Comparison of ENCODE assay signal across 8 mouse cellular contexts in the genomic region with DNA sequence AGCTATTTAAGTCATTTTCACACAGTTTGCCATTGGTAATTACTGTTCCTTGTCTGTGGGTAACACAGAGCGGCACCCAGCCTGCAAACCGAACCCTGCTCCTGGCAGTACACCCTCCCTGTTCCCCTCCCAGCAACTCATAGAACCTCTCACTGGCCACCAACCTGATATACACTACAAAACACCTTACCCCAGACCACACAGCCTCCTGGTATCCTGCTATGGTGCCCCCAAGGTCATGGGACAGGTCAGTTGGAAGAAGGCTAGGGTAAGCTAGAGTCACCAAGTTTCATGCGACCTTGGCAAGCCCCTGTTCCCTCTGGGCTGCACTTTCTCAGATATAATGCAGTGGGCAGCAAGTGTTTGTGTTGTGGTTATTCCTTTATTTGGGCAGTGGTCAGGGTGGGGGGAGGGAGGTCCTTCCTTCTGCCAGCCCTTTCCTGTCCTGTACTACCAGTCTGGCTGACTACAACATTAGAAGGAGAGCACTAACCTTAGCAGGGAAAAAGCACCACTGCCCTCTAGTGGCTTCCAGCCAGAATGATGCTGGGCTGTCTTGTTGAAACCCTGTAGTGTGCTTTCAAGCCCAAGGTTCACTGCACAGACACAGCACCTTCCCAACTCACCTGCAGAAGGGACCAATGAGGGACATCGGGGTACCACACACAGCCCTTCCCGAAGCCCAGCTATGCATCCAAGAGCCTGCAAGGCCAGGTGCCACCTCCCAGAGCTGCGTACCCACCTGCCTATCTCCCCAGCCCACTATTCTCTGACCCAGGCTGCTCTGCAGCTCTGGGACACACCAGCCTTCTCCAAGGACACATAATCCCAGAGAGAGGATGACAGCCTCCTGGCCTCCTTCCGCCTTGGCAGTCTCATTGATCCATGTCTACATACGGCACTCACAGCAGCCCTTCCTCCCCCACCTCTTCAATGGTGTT. TPM values are rescaled to one million over a fixed set of nuclear protein-coding genes. Genes with fewer than 3 reads are reported as not detected.
A peak's percentile ranks its signal among the peaks of the same experiment; 100 is the strongest.
DNase-seq lines count a peak whose midpoint lies in the region; ATAC-seq and TF ChIP-seq lines count a peak whose summit lies in the region.

No protein-coding gene starts in this region.

- peak; percentile 88 for DNase-seq in 3T3-L1 (ENCODE audit: low read depth, low spot score)
- DNase-seq in adrenal gland, postnatal 25 days: peak; percentile 73
- DNase-seq in heart, embryonic 10.5 days (ENCODE audit: low spot score): peak; percentile 81
- DNase-seq in limb, embryonic 14.5 days (ENCODE audit: low spot score): peak; percentile 90
- DNase-seq in yolk sac, embryonic 10.5 days (ENCODE audit: low spot score): peak; percentile 45

- no peak for TF ChIP-seq POLR2A in limb, embryonic 14.5 days (IDR thresholded peaks at IDR 0.05; ENCODE audit: borderline replicate concordance, extremely low read depth, insufficient read depth, insufficient read length)

- H3K4me2 ChIP-seq in embryonic facial prominence, embryonic 12.5 days (replicated peaks): no peak overlapping the region
- H3K4me2 ChIP-seq in kidney, embryonic 15.5 days: no peak overlapping the region
- no peak overlapping the region for H3K4me2 ChIP-seq in limb, embryonic 14.5 days (replicated peaks; ENCODE audit: low read depth, low read length, severe bottlenecking)
- no peak overlapping the region for H3K4me2 ChIP-seq in neural tube, embryonic 15.5 days

- H3K36me3 ChIP-seq in embryonic facial prominence, embryonic 12.5 days: no peaks in the 10 kb centered on the region
- no peaks in the 10 kb centered on the region for H3K36me3 ChIP-seq in heart, embryonic 10.5 days
- no peaks in the 10 kb centered on the region for H3K36me3 ChIP-seq in kidney, embryonic 15.5 days
- no peaks in the 10 kb centered on the region for H3K36me3 ChIP-seq in limb, embryonic 14.5 days (ENCODE audit: control insufficient read depth, insufficient read depth, low read length)
- no peaks in the 10 kb centered on the region for H3K36me3 ChIP-seq in neural tube, embryonic 15.5 days

- H3K27ac ChIP-seq in embryonic facial prominence, embryonic 12.5 days: no peak overlapping the region
- H3K27ac ChIP-seq in heart, embryonic 10.5 days: no peak overlapping the region
- H3K27ac ChIP-seq in kidney, embryonic 15.5 days: no peak overlapping the region
- H3K27ac ChIP-seq in limb, embryonic 14.5 days (replicated peaks; ENCODE audit: low read depth, low read length): no peak overlapping the region
- no peak overlapping the region for H3K27ac ChIP-seq in neural tube, embryonic 15.5 days (replicated peaks)

- no peak overlapping the region for H3K4me3 ChIP-seq in embryonic facial prominence, embryonic 12.5 days
- H3K4me3 ChIP-seq in heart, embryonic 10.5 days: no peak overlapping the region
- no peak overlapping the region for H3K4me3 ChIP-seq in kidney, embryonic 15.5 days (replicated peaks)
- H3K4me3 ChIP-seq in limb, embryonic 14.5 days (replicated peaks; ENCODE audit: low read length): no peak overlapping the region
- H3K4me3 ChIP-seq in neural tube, embryonic 15.5 days (replicated peaks): no peak overlapping the region

- H3K4me1 ChIP-seq in embryonic facial prominence, embryonic 12.5 days: 0 out of 2 replicates have a peak, but pooled peaks cover 3% of the 10 kb centered on the region
- H3K4me1 ChIP-seq in heart, embryonic 10.5 days: peaks cover 10% of the 10 kb centered on the region; the same call in 1 of the 2 replicates
- no peaks in the 10 kb centered on the region for H3K4me1 ChIP-seq in kidney, embryonic 15.5 days
- H3K4me1 ChIP-seq in limb, embryonic 14.5 days (ENCODE audit: control insufficient read depth, insufficient read depth, low read length): no peaks in the 10 kb centered on the region
- H3K4me1 ChIP-seq in neural tube, embryonic 15.5 days: no peaks in the 10 kb centered on the region

- peak; percentile 57; the same call in 1 of the 2 replicates for ATAC-seq in embryonic facial prominence, embryonic 12.5 days (ENCODE audit: insufficient number of reproducible peaks, insufficient read depth, low FRiP score, low TSS enrichment)
- ATAC-seq in kidney, embryonic 15.5 days (replicated peaks; ENCODE audit: low FRiP score): 0 out of 2 replicates have a peak, but pooled peaks have one; percentile 58
- peak; percentile 71; the same call in 1 of the 2 replicates for ATAC-seq in limb, embryonic 14.5 days (ENCODE audit: low FRiP score, low read depth)
- peak; percentile 89 for ATAC-seq in neural tube, embryonic 15.5 days (ENCODE audit: low FRiP score)

- H3K9me3 ChIP-seq in embryonic facial prominence, embryonic 12.5 days: no peaks in the 10 kb centered on the region
- H3K9me3 ChIP-seq in heart, embryonic 10.5 days: no peaks in the 10 kb centered on the region
- H3K9me3 ChIP-seq in kidney, embryonic 15.5 days (replicated peaks): no peaks in the 10 kb centered on the region
- H3K9me3 ChIP-seq in limb, embryonic 14.5 days (ENCODE audit: control insufficient read depth, low read length): no peaks in the 10 kb centered on the region
- H3K9me3 ChIP-seq in neural tube, embryonic 15.5 days (replicated peaks): no peaks in the 10 kb centered on the region

- no peak overlapping the region for H3K9ac ChIP-seq in embryonic facial prominence, embryonic 12.5 days
- H3K9ac ChIP-seq in kidney, embryonic 15.5 days: no peak overlapping the region
- H3K9ac ChIP-seq in limb, embryonic 14.5 days (ENCODE audit: low read depth, low read length, severe bottlenecking): no peak overlapping the region
- H3K9ac ChIP-seq in neural tube, embryonic 15.5 days (replicated peaks): no peak overlapping the region

- WGBS in embryonic facial prominence, embryonic 12.5 days: 62% methylated on average over 8 of the region's 8 CpGs
- 55% methylated on average over 8 of the region's 8 CpGs for WGBS in heart, embryonic 10.5 days
- 60% methylated on average over 8 of the region's 8 CpGs for WGBS in kidney, embryonic 15.5 days
- 66% methylated on average over 8 of the region's 8 CpGs for WGBS in limb, embryonic 14.5 days
- WGBS in neural tube, embryonic 15.5 days: 62% methylated on average over 8 of the region's 8 CpGs

- no peaks in the 10 kb centered on the region for H3K27me3 ChIP-seq in embryonic facial prominence, embryonic 12.5 days
- H3K27me3 ChIP-seq in heart, embryonic 10.5 days (ENCODE audit: insufficient read depth, poor library complexity, severe bottlenecking): 0 out of 2 replicates have a peak, but pooled peaks cover 5% of the 10 kb centered on the region
- 0 out of 2 replicates have a peak, but pooled peaks cover 3% of the 10 kb centered on the region for H3K27me3 ChIP-seq in kidney, embryonic 15.5 days
- H3K27me3 ChIP-seq in limb, embryonic 14.5 days (ENCODE audit: control insufficient read depth, insufficient read depth, low read length): no peaks in the 10 kb centered on the region
- peaks cover 11% of the 10 kb centered on the region; the same call in 1 of the 2 replicates for H3K27me3 ChIP-seq in neural tube, embryonic 15.5 days (replicated peaks)

RNA-seq across cellular contexts. Expression of a gene that starts 17.0 kb away (rescaled TPM):
- total RNA-seq in adrenal gland, postnatal 25 days (2021): 1.00 and 1.2 TPM in 2 replicates
- 4.4 and 8.1 TPM in 2 replicates for polyA plus RNA-seq in embryonic facial prominence, embryonic 12.5 days (2016; fragmentation: Nextera tagmentation; extraction: Ambion mirVana)
- polyA plus RNA-seq in heart, embryonic 10.5 days (2016; fragmentation: Nextera tagmentation; extraction: Ambion mirVana): 2.4 and 3.0 TPM in 2 replicates
- polyA plus RNA-seq in kidney, embryonic 15.5 days (2015; fragmentation: Nextera tagmentation; extraction: Ambion mirVana): 0.43 and 1.6 TPM in 2 replicates
- polyA plus RNA-seq in limb, embryonic 14.5 days (2012; rRNA removed): 195 and 243 TPM in 2 replicates
- polyA plus RNA-seq in limb, embryonic 14.5 days (2014; fragmentation: Nextera tagmentation; extraction: Ambion mirVana): 126 and 149 TPM in 2 replicates
- 2.4 and 4.9 TPM in 2 replicates for polyA plus RNA-seq in neural tube, embryonic 15.5 days (2015; fragmentation: Nextera tagmentation; extraction: Ambion mirVana)

RNA-seq across cellular contexts. Expression of a gene that starts 35.3 kb away (rescaled TPM):
- total RNA-seq in adrenal gland, postnatal 25 days (2021): 0.33 and 0.36 TPM in 2 replicates
- 1.6 and 2.1 TPM in 2 replicates for polyA plus RNA-seq in embryonic facial prominence, embryonic 12.5 days (2016; fragmentation: Nextera tagmentation; extraction: Ambion mirVana)
- polyA plus RNA-seq in heart, embryonic 10.5 days (2016; fragmentation: Nextera tagmentation; extraction: Ambion mirVana): 0.30 and 0.51 TPM in 2 replicates
- 2.9 and 3.4 TPM in 2 replicates for polyA plus RNA-seq in kidney, embryonic 15.5 days (2015; fragmentation: Nextera tagmentation; extraction: Ambion mirVana)
- polyA plus RNA-seq in limb, embryonic 14.5 days (2012; rRNA removed): 18.0 and 28.2 TPM in 2 replicates
- polyA plus RNA-seq in limb, embryonic 14.5 days (2014; fragmentation: Nextera tagmentation; extraction: Ambion mirVana): 7.8 and 9.5 TPM in 2 replicates
- 32.7 and 36.5 TPM in 2 replicates for polyA plus RNA-seq in neural tube, embryonic 15.5 days (2015; fragmentation: Nextera tagmentation; extraction: Ambion mirVana)

Comparison
In these comparisons a context has a peak if more than half of its experiments do, and no peak if none do; other contexts are left out.
1. RNA of a gene that starts 17.0 kb away (polyA plus RNA-seq): 126 to 243 TPM in limb, embryonic 14.5 days; 2.4 to 4.9 TPM in neural tube, embryonic 15.5 days, 4.4 to 8.1 TPM in embryonic facial prominence, embryonic 12.5 days, 2.4 to 3.0 TPM in heart, embryonic 10.5 days and 0.43 to 1.6 TPM in kidney, embryonic 15.5 days; every median in the first group is over 10 times any median in the second.
2. Peak in every context shown above with its lines, with median percentiles within 50 percentile points of each other: DNase-seq and ATAC-seq.